1 mouse cellular context compared by ENCODE assay signal in the genomic region with DNA sequence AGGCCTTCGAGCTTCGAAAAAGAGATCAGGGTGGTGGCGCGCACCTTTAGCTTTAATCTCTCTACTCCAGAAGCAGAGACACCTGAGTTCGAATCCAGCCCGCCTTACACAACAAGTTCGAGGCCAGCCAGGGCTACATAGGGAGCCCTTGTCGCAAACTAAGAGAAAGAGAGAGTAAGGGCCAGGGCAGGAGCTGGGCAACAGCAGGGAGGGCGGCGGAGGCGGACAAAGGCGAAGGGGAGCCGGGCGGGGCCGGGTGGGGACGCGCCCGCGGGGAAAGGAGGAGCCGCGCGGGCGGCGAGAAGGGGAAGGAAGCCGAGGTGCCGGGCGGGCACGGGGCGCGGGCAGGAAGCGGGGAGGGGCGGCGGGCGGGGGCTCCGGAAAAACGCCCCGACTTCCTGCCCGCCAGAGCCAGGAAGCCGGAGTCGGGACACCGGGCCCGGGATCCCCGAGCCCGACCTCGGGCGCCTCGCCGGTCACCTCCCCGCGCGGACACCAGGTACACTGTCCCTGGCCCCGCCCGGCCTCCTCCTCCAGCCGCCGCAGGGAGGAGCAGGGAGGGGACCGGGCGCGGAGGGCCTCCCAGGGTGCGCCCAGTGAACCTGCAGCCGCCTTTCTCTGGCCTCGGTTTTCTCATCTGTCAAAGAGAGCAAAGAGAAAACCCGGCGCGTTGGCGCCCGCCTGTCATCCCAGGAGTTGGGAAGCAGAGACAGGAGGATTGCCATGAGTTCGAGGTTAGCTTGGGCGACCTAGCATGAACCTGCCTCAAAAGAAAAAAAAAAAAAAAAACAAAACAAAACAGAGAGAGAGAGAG.
TF ChIP-seq lines count a peak whose summit lies in the region.

TSS of gene Arhgef1 (plus strand) at position 283 of the 814 bp plus-strand sequence.

TF ChIP-seq in CH12.LX, 34 proteins besides CTCF, POLR2A, EP300 and RAD21 (continued from another document):
- TF ChIP-seq USF1 (IDR thresholded peaks at IDR 0.05; ENCODE audit: low read depth, low read length), result no peak
- TF ChIP-seq RCOR1 (conservative IDR thresholded peaks at IDR 0.05; ENCODE audit: low read depth, low read length), result no peak
- peak; percentile 69 for TF ChIP-seq ELF1 (IDR thresholded peaks at IDR 0.05; ENCODE audit: low read depth, low read length)
- no peak for TF ChIP-seq CHD2 (IDR thresholded peaks at IDR 0.05; ENCODE audit: low read length)
- no peak for TF ChIP-seq SMC3 (IDR thresholded peaks at IDR 0.05; ENCODE audit: low read depth, low read length)
- peak; percentile 52 for TF ChIP-seq MXI1 (IDR thresholded peaks at IDR 0.05; ENCODE audit: low read depth, low read length)
- 0 out of 2 replicates have a peak, but pooled peaks have one; percentile 11 for TF ChIP-seq BHLHE40 (IDR thresholded peaks at IDR 0.05; ENCODE audit: low read depth, low read length)
- no peak for TF ChIP-seq MAX (IDR thresholded peaks at IDR 0.05; ENCODE audit: low read length)
